Mouse (Mus musculus) forebrain, postnatal 0 days (tissue): ENCODE results near the gene Fam174b. TPM values are rescaled to one million over a fixed set of nuclear protein-coding genes. Genes with fewer than 3 reads are reported as not detected.
A peak's percentile ranks its signal among the peaks of the same experiment; 100 is the strongest.

Source experiments
- ATAC-seq: fragments of 200-750 bp; cut with Nextera tagmentation; 2 replicates; pipeline ENCODE4 v1.8.0; 2017; ENCODE audit warnings: mild to moderate bottlenecking, moderate library complexity
- DNase-seq: peaks from one replicate; pipeline ENCODE4 v3.0.0-alpha.2; 2015
- H3K27ac ChIP-seq: fragments of 300-500 bp; sonication (generic); 2 replicates; pipeline ENCODE4 v1.5.1; 2014; ENCODE audit warnings: low read depth, mild to moderate bottlenecking, antibody characterized with exemption, low read length, moderate library complexity, mixed read lengths
- H3K27me3 ChIP-seq: fragments of 300-500 bp; sonication (generic); 2 replicates; pipeline ENCODE4 v1.6.1; 2014; ENCODE audit warnings: mild to moderate bottlenecking, low read length, mixed read lengths; ENCODE audit not compliant: insufficient read depth
- H3K36me3 ChIP-seq: fragments of 300-500 bp; sonication (generic); 2 replicates; pipeline ENCODE4 v1.6.1; 2014; ENCODE audit warnings: mild to moderate bottlenecking, moderate library complexity; ENCODE audit not compliant: insufficient read depth
- H3K4me1 ChIP-seq: fragments of 300-500 bp; sonication (generic); 2 replicates; pipeline ENCODE4 v1.6.1; 2014; ENCODE audit warnings: antibody characterized with exemption; ENCODE audit not compliant: insufficient read depth
- H3K4me2 ChIP-seq: fragments of 300-500 bp; sonication (generic); 2 replicates; pipeline ENCODE4 v1.6.1; 2014; ENCODE audit warnings: low read depth, mild to moderate bottlenecking, moderate library complexity
- H3K4me3 ChIP-seq: fragments of 300-500 bp; sonication (generic); 2 replicates; pipeline ENCODE4 v1.5.1; 2014; ENCODE audit warnings: low read depth, low read length, mixed read lengths
- H3K9ac ChIP-seq: fragments of 300-500 bp; sonication (generic); 2 replicates; pipeline ENCODE4 v1.6.1; 2014; ENCODE audit warnings: mild to moderate bottlenecking
- H3K9me3 ChIP-seq: fragments of 300-500 bp; sonication (generic); 2 replicates; pipeline ENCODE4 v1.6.1; 2016; ENCODE audit warnings: low read length
- CTCF ChIP-seq: sonication (generic); IDR thresholded peaks from 2 replicates; pipeline ENCODE4 v1.5.1; 2016; ENCODE audit warnings: antibody characterized with exemption, control low read depth, low read depth
- WGBS: fragments of 180-500 bp; shearing (Covaris S2); extraction: QIAGEN DNeasy Blood & Tissue Kit; methylation state at CpG from one replicate; pipeline ENCODE4 v1.1.7; 2014; 5-methylcytosine and 5-hydroxymethylcytosine counted together
- polyA plus RNA-seq: library from polyadenylated mRNA; unstranded; fragments of >200 nt; fragmentation: Nextera tagmentation; extraction: Ambion mirVana; gene quantifications from 2 replicates; pipeline ENCODE4 v1.2.1, GENCODE M21; 2015
- total RNA-seq: library from RNA; depleted of rRNA; stranded (reverse); fragments of >200 nt; gene quantifications from 2 replicates; pipeline ENCODE4 v1.2.3, GENCODE M21; 2014

Gene Fam174b
- total and polyA plus RNA-seq, 2 experiments from 2014 or later = 35.6 to 44.9 TPM

- H3K27ac ChIP-seq = no peak overlapping the region
- no peaks in the 10 kb centered on the region for H3K9me3 ChIP-seq
- H3K4me1 ChIP-seq = 0 out of 2 replicates have a peak, but pooled peaks cover 3% of the 10 kb centered on the region
- TF ChIP-seq CTCF = no peak
- DNase-seq = no peak
- no peaks in the 10 kb centered on the region for H3K27me3 ChIP-seq
- 90% methylated on average over 4 of the region's 4 CpGs for WGBS
- no peak for ATAC-seq
- H3K36me3 ChIP-seq = peaks cover 3% of the 10 kb centered on the region; the same call in 1 of the 2 replicates
- H3K9ac ChIP-seq = no peak overlapping the region
- H3K4me2 ChIP-seq = no peak overlapping the region
- H3K4me3 ChIP-seq = no peak overlapping the region
Measured at GRCm38 (mm10) chr7:73769224-73769623, 29.1 kb downstream of the Fam174b start.

GRCm38 (mm10) chr7:73771384-73772274 is 31.5 kb downstream of the Fam174b start:
- DNase-seq = peak; percentile 29
- Histone ChIP-seq H3K36me3 (peaks cover 8% of the 10 kb centered on the region), H3K27ac (no peak overlapping the region), H3K27me3 (no peaks in the 10 kb centered on the region), H3K4me3 (no peak overlapping the region), H3K9me3 (no peaks in the 10 kb centered on the region), H3K9ac (no peak overlapping the region), H3K4me2 (no peak overlapping the region), H3K4me1 (0 out of 2 replicates have a peak, but pooled peaks cover 3% of the 10 kb centered on the region)
- peak; percentile 28 for TF ChIP-seq CTCF
- 45% methylated on average over 19 of the region's 19 CpGs for WGBS
- no peak for ATAC-seq

GRCm38 (mm10) chr7:73772275-73772765 is 32.2 kb downstream of the Fam174b start:
- Histone ChIP-seq H3K27me3 (no peaks in the 10 kb centered on the region), H3K36me3 (peaks cover 8% of the 10 kb centered on the region), H3K9ac (no peak overlapping the region), H3K4me1 (0 out of 2 replicates have a peak, but pooled peaks cover 3% of the 10 kb centered on the region), H3K4me2 (no peak overlapping the region), H3K4me3 (no peak overlapping the region), H3K9me3 (no peaks in the 10 kb centered on the region), H3K27ac (no peak overlapping the region)
- DNase-seq (peak; percentile 41), ATAC-seq (no peak)
- TF ChIP-seq CTCF = no peak
- WGBS = 49% methylated on average over 14 of the region's 14 CpGs

GRCm38 (mm10) chr7:73774781-73775180 is 34.7 kb downstream of the Fam174b start:
- peaks cover 8% of the 10 kb centered on the region for H3K36me3 ChIP-seq
- no peaks in the 10 kb centered on the region for H3K9me3 ChIP-seq
- ATAC-seq (no peak), DNase-seq (no peak)
- 89% methylated on average over 9 of the region's 9 CpGs for WGBS
- 0 out of 2 replicates have a peak, but pooled peaks cover 3% of the 10 kb centered on the region for H3K4me1 ChIP-seq
- TF ChIP-seq CTCF = no peak
- no peak overlapping the region for H3K27ac ChIP-seq
- no peak overlapping the region for H3K4me3 ChIP-seq
- no peak overlapping the region for H3K9ac ChIP-seq
- H3K27me3 ChIP-seq = no peaks in the 10 kb centered on the region
- no peak overlapping the region for H3K4me2 ChIP-seq

GRCm38 (mm10) chr7:73777777-73778176 is 37.7 kb downstream of the Fam174b start:
- Histone ChIP-seq H3K4me3 (no peak overlapping the region), H3K9ac (no peak overlapping the region), H3K27me3 (no peaks in the 10 kb centered on the region), H3K36me3 (peaks cover 8% of the 10 kb centered on the region), H3K4me1 (0 out of 2 replicates have a peak, but pooled peaks cover under 1% of the 10 kb centered on the region), H3K4me2 (no peak overlapping the region), H3K27ac (no peak overlapping the region), H3K9me3 (no peaks in the 10 kb centered on the region)
- WGBS = 68% methylated on average over 3 of the region's 3 CpGs
- ATAC-seq (no peak), DNase-seq (no peak)
- TF ChIP-seq CTCF = no peak

GRCm38 (mm10) chr7:73784736-73785428 is 44.8 kb downstream of the Fam174b start:
- H3K9me3 ChIP-seq = no peaks in the 10 kb centered on the region
- H3K27ac ChIP-seq = no peak overlapping the region
- H3K4me3 ChIP-seq = no peak overlapping the region
- no peak for DNase-seq
- no peaks in the 10 kb centered on the region for H3K36me3 ChIP-seq
- TF ChIP-seq CTCF = no peak
- H3K9ac ChIP-seq = no peak overlapping the region
- WGBS = 88% methylated on average over 4 of the region's 4 CpGs
- H3K27me3 ChIP-seq = no peaks in the 10 kb centered on the region
- no peak for ATAC-seq
- no peak overlapping the region for H3K4me2 ChIP-seq
- H3K4me1 ChIP-seq = no peaks in the 10 kb centered on the region
